Mouse (Mus musculus): ENCODE results near the gene Ascc1.
A peak's percentile ranks its signal among the peaks of the same experiment; 100 is the strongest.

Gene Ascc1

GRCm38 (mm10) chr10:60026759-60027395 lies 24.3 kb downstream of the Ascc1 start:
- no peak for DNase-seq

GRCm38 (mm10) chr10:60027619-60028084 lies 25.0 kb downstream of the Ascc1 start:
- DNase-seq, result no peak

- DNase-seq, result no peak
Measured at GRCm38 (mm10) chr10:60028181-60028580, 25.6 kb downstream of the Ascc1 start.

GRCm38 (mm10) chr10:60028979-60029378 lies 26.4 kb downstream of the Ascc1 start:
- peak; percentile 83 for DNase-seq

- no peak for DNase-seq
Measured at GRCm38 (mm10) chr10:60029387-60029786, 26.8 kb downstream of the Ascc1 start.

- DNase-seq, result no peak
Measured at GRCm38 (mm10) chr10:60031562-60031961, 29.0 kb downstream of the Ascc1 start.

- no peak for DNase-seq
Measured at GRCm38 (mm10) chr10:60031985-60032384, 29.4 kb downstream of the Ascc1 start.

- no peak for DNase-seq
Measured at GRCm38 (mm10) chr10:60032622-60033021, 30.0 kb downstream of the Ascc1 start.

- DNase-seq, result no peak
Measured at GRCm38 (mm10) chr10:60033064-60033463, 30.5 kb downstream of the Ascc1 start.

GRCm38 (mm10) chr10:60034621-60035020 lies 32.0 kb downstream of the Ascc1 start:
- no peak for DNase-seq

GRCm38 (mm10) chr10:60035744-60036143 lies 33.1 kb downstream of the Ascc1 start:
- no peak for DNase-seq

GRCm38 (mm10) chr10:60042350-60042922 lies 39.8 kb downstream of the Ascc1 start:
- DNase-seq, result no peak

GRCm38 (mm10) chr10:60046696-60047095 lies 44.1 kb downstream of the Ascc1 start:
- no peak for DNase-seq

- DNase-seq, result no peak
Measured at GRCm38 (mm10) chr10:60050581-60050980, 48.0 kb downstream of the Ascc1 start.

GRCm38 (mm10) chr10:60053073-60053472 lies 50.5 kb downstream of the Ascc1 start:
- no peak for DNase-seq

- peak; percentile 23 for DNase-seq
Measured at GRCm38 (mm10) chr10:60062173-60062572, 59.6 kb downstream of the Ascc1 start.

- peak; percentile 29 for DNase-seq
Measured at GRCm38 (mm10) chr10:60062931-60063330, 60.3 kb downstream of the Ascc1 start.

GRCm38 (mm10) chr10:60066524-60066923 lies 63.9 kb downstream of the Ascc1 start:
- peak; percentile 56 for DNase-seq

GRCm38 (mm10) chr10:60075159-60075558 lies 72.6 kb downstream of the Ascc1 start:
- no peak for DNase-seq

- DNase-seq, result no peak
Measured at GRCm38 (mm10) chr10:60077226-60077625, 74.6 kb downstream of the Ascc1 start.

GRCm38 (mm10) chr10:60077736-60078560 lies 75.3 kb downstream of the Ascc1 start:
- DNase-seq, result no peak

- no peak for DNase-seq
Measured at GRCm38 (mm10) chr10:60078561-60078917, 75.9 kb downstream of the Ascc1 start.

- peak; percentile 6 for DNase-seq
Measured at GRCm38 (mm10) chr10:60080171-60080570, 77.6 kb downstream of the Ascc1 start.

- no peak for DNase-seq
Measured at GRCm38 (mm10) chr10:60080601-60080981, 78.0 kb downstream of the Ascc1 start.

All from kidney, adult 18-20 months (tissue).